Mouse (Mus musculus) thymus, postnatal 14 days (tissue): Measurements from ENCODE around the gene Vps13d.

Experiments
- DNase-seq: peaks from one replicate; pipeline ENCODE4 v3.0.0; 2021

The Vps13d gene

GRCm38 (mm10) chr4:145194559-145195162 is at the start of gene Vps13d:
Gene Vps13d, minus strand, starts transcription at chr4:145195005.
- DNase-seq = peak; percentile 97

GRCm38 (mm10) chr4:145242719-145243350 is 48.0 kb upstream of the Vps13d start:
- peak; percentile 49 for DNase-seq

- peak; percentile 53 for DNase-seq
Measured at GRCm38 (mm10) chr4:145240723-145241231, 46.0 kb upstream of the Vps13d start.

- DNase-seq = no peak
Measured at GRCm38 (mm10) chr4:145239049-145239830, 44.4 kb upstream of the Vps13d start.

GRCm38 (mm10) chr4:145236027-145236426 is 41.2 kb upstream of the Vps13d start:
- peak; percentile 52 for DNase-seq

GRCm38 (mm10) chr4:145233487-145234228 is 38.9 kb upstream of the Vps13d start:
- DNase-seq = no peak

GRCm38 (mm10) chr4:145231732-145232131 is 36.9 kb upstream of the Vps13d start:
- no peak for DNase-seq

GRCm38 (mm10) chr4:145230647-145231046 is 35.8 kb upstream of the Vps13d start:
- no peak for DNase-seq

- DNase-seq = peak; percentile 47
Measured at GRCm38 (mm10) chr4:145229524-145230163, 34.8 kb upstream of the Vps13d start.

GRCm38 (mm10) chr4:145229051-145229450 is 34.2 kb upstream of the Vps13d start:
- DNase-seq = peak; percentile 75

GRCm38 (mm10) chr4:145224613-145225012 is 29.8 kb upstream of the Vps13d start:
- peak; percentile 45 for DNase-seq

- no peak for DNase-seq
Measured at GRCm38 (mm10) chr4:145222064-145222463, 27.3 kb upstream of the Vps13d start.

GRCm38 (mm10) chr4:145221379-145221778 is 26.6 kb upstream of the Vps13d start:
- DNase-seq = peak; percentile 37

- DNase-seq = no peak
Measured at GRCm38 (mm10) chr4:145220001-145220400, 25.2 kb upstream of the Vps13d start.

- peak; percentile 77 for DNase-seq
Measured at GRCm38 (mm10) chr4:145219240-145219985, 24.6 kb upstream of the Vps13d start.

- DNase-seq = no peak
Measured at GRCm38 (mm10) chr4:145217837-145218236, 23.0 kb upstream of the Vps13d start.

- DNase-seq = no peak
Measured at GRCm38 (mm10) chr4:145217046-145217445, 22.2 kb upstream of the Vps13d start.

GRCm38 (mm10) chr4:145215396-145215795 is 20.6 kb upstream of the Vps13d start:
- no peak for DNase-seq

- DNase-seq = no peak
Measured at GRCm38 (mm10) chr4:145214786-145215174, 20.0 kb upstream of the Vps13d start.

GRCm38 (mm10) chr4:145213999-145214785 is 19.4 kb upstream of the Vps13d start:
- peak; percentile 92 for DNase-seq

- DNase-seq = peak; percentile 54
Measured at GRCm38 (mm10) chr4:145211076-145211475, 16.3 kb upstream of the Vps13d start.
